Mouse (Mus musculus) liver, embryonic 16.5 days (tissue): ENCODE results near the gene Lect2. TPM values are rescaled to one million over a fixed set of nuclear protein-coding genes. Genes with fewer than 3 reads are reported as not detected.
A peak's percentile ranks its signal among the peaks of the same experiment; 100 is the strongest.

Experiments
- ATAC-seq: fragments of 200-750 bp; cut with Nextera tagmentation; 2 replicates; pipeline ENCODE4 v1.8.0; 2017; ENCODE audit warnings: low read depth, mild to moderate bottlenecking, moderate number of reproducible peaks, moderate library complexity
- H3K27ac ChIP-seq: fragments of 300-500 bp; sonication (generic); 2 replicates; pipeline ENCODE4 v1.5.1; 2014; ENCODE audit warnings: mild to moderate bottlenecking, low read length
- H3K27me3 ChIP-seq: fragments of 300-500 bp; sonication (generic); 2 replicates; pipeline ENCODE4 v1.6.1; 2014; ENCODE audit warnings: low read depth, low read length, mixed read lengths; ENCODE audit not compliant: control insufficient read depth, insufficient read depth
- H3K36me3 ChIP-seq: fragments of 300-500 bp; sonication (generic); 2 replicates; pipeline ENCODE4 v1.6.1; 2014; ENCODE audit warnings: mild to moderate bottlenecking; ENCODE audit not compliant: control insufficient read depth, insufficient read depth
- H3K4me1 ChIP-seq: fragments of 300-500 bp; sonication (generic); 2 replicates; pipeline ENCODE4 v1.6.1; 2014; ENCODE audit warnings: low read depth, low read length, mixed read lengths; ENCODE audit not compliant: control insufficient read depth
- H3K4me2 ChIP-seq: fragments of 300-500 bp; sonication (generic); 2 replicates; pipeline ENCODE4 v1.6.1; 2014; ENCODE audit warnings: low read depth, low read length, mixed read lengths
- H3K4me3 ChIP-seq: fragments of 300-500 bp; sonication (generic); 2 replicates; pipeline ENCODE4 v1.5.1; 2014; ENCODE audit warnings: low read depth, mild to moderate bottlenecking, low read length
- H3K9ac ChIP-seq: fragments of 300-500 bp; sonication (generic); 2 replicates; pipeline ENCODE4 v1.6.1; 2014; ENCODE audit warnings: low read depth, low read length
- H3K9me3 ChIP-seq: fragments of 300-500 bp; sonication (generic); replicated peaks from 2 replicates; pipeline ENCODE4 v1.6.1; 2016; ENCODE audit warnings: low read length; ENCODE audit not compliant: control insufficient read depth
- WGBS: fragments of 180-500 bp; shearing (Covaris S2); extraction: QIAGEN DNeasy Blood & Tissue Kit; methylation state at CpG from one replicate; pipeline ENCODE4 v1.1.7; 2014; ENCODE audit not compliant: insufficient replicate concordance; 5-methylcytosine and 5-hydroxymethylcytosine counted together
- polyA plus RNA-seq: library from polyadenylated mRNA; unstranded; fragments of >200 nt; fragmentation: Nextera tagmentation; extraction: Ambion mirVana; gene quantifications from 2 replicates; pipeline ENCODE4 v1.2.1, GENCODE M21; 2015

Lect2 gene
- polyA plus RNA-seq, 1 experiment from 2014 or later = 40.2 TPM

GRCm38 (mm10) chr13:56586046-56586445 is 37.7 kb upstream of the Lect2 start:
- Histone ChIP-seq H3K9me3 (no peaks in the 10 kb centered on the region), H3K36me3 (no peaks in the 10 kb centered on the region), H3K4me3 (no peak overlapping the region), H3K4me2 (no peak overlapping the region), H3K9ac (no peak overlapping the region), H3K4me1 (peaks cover 3% of the 10 kb centered on the region), H3K27me3 (no peaks in the 10 kb centered on the region), H3K27ac (no peak overlapping the region)
- no peak for ATAC-seq
- 49% methylated on average over 3 of the region's 3 CpGs for WGBS

- 50% methylated on average over 3 of the region's 3 CpGs for WGBS
- Histone ChIP-seq H3K4me1 (peaks cover 3% of the 10 kb centered on the region), H3K9ac (no peak overlapping the region), H3K36me3 (no peaks in the 10 kb centered on the region), H3K9me3 (no peaks in the 10 kb centered on the region), H3K4me3 (no peak overlapping the region), H3K27ac (no peak overlapping the region), H3K4me2 (no peak overlapping the region), H3K27me3 (no peaks in the 10 kb centered on the region)
- no peak for ATAC-seq
Observed at GRCm38 (mm10) chr13:56582720-56583119, 34.4 kb upstream of the Lect2 start.

GRCm38 (mm10) chr13:56581961-56582434 is 33.7 kb upstream of the Lect2 start:
- no peaks in the 10 kb centered on the region for H3K36me3 ChIP-seq
- peaks cover 3% of the 10 kb centered on the region for H3K4me1 ChIP-seq
- no peaks in the 10 kb centered on the region for H3K27me3 ChIP-seq
- WGBS = 7% methylated on average over 6 of the region's 6 CpGs
- no peak overlapping the region for H3K27ac ChIP-seq
- H3K4me2 ChIP-seq = no peak overlapping the region
- no peak overlapping the region for H3K4me3 ChIP-seq
- ATAC-seq = peak; percentile 50
- no peaks in the 10 kb centered on the region for H3K9me3 ChIP-seq
- no peak overlapping the region for H3K9ac ChIP-seq

- no peak overlapping the region for H3K4me2 ChIP-seq
- peaks cover 3% of the 10 kb centered on the region for H3K4me1 ChIP-seq
- H3K36me3 ChIP-seq = no peaks in the 10 kb centered on the region
- H3K4me3 ChIP-seq = no peak overlapping the region
- no peak for ATAC-seq
- H3K27me3 ChIP-seq = no peaks in the 10 kb centered on the region
- no peaks in the 10 kb centered on the region for H3K9me3 ChIP-seq
- no peak overlapping the region for H3K27ac ChIP-seq
- 55% methylated on average over 3 of the region's 3 CpGs for WGBS
- H3K9ac ChIP-seq = no peak overlapping the region
Observed at GRCm38 (mm10) chr13:56581512-56581911, 33.2 kb upstream of the Lect2 start.

GRCm38 (mm10) chr13:56580450-56580849 is 32.1 kb upstream of the Lect2 start:
- no peaks in the 10 kb centered on the region for H3K36me3 ChIP-seq
- H3K9me3 ChIP-seq = no peaks in the 10 kb centered on the region
- H3K27me3 ChIP-seq = no peaks in the 10 kb centered on the region
- peaks cover 3% of the 10 kb centered on the region for H3K4me1 ChIP-seq
- H3K4me3 ChIP-seq = no peak overlapping the region
- no peak overlapping the region for H3K27ac ChIP-seq
- no peak overlapping the region for H3K4me2 ChIP-seq
- ATAC-seq = no peak
- 66% methylated on average over 5 of the region's 5 CpGs for WGBS
- H3K9ac ChIP-seq = no peak overlapping the region

GRCm38 (mm10) chr13:56578097-56578496 is 29.8 kb upstream of the Lect2 start:
- H3K27ac ChIP-seq = no peak overlapping the region
- no peak overlapping the region for H3K4me3 ChIP-seq
- ATAC-seq = no peak
- H3K27me3 ChIP-seq = no peaks in the 10 kb centered on the region
- peaks cover 3% of the 10 kb centered on the region for H3K4me1 ChIP-seq
- no peak overlapping the region for H3K4me2 ChIP-seq
- no peaks in the 10 kb centered on the region for H3K36me3 ChIP-seq
- WGBS = 67% methylated on average over 5 of the region's 5 CpGs
- no peak overlapping the region for H3K9ac ChIP-seq
- H3K9me3 ChIP-seq = no peaks in the 10 kb centered on the region

- Histone ChIP-seq H3K9me3 (no peaks in the 10 kb centered on the region), H3K27ac (no peak overlapping the region), H3K4me3 (no peak overlapping the region), H3K27me3 (no peaks in the 10 kb centered on the region), H3K9ac (no peak overlapping the region), H3K4me1 (no peaks in the 10 kb centered on the region), H3K4me2 (no peak overlapping the region), H3K36me3 (no peaks in the 10 kb centered on the region)
- 43% methylated on average over 12 of the region's 12 CpGs for WGBS
- no peak for ATAC-seq
Observed at GRCm38 (mm10) chr13:56575701-56576321, 27.5 kb upstream of the Lect2 start.

GRCm38 (mm10) chr13:56575074-56575473 is 26.8 kb upstream of the Lect2 start:
- H3K9ac ChIP-seq = no peak overlapping the region
- no peak overlapping the region for H3K4me3 ChIP-seq
- no peaks in the 10 kb centered on the region for H3K36me3 ChIP-seq
- H3K4me2 ChIP-seq = no peak overlapping the region
- no peaks in the 10 kb centered on the region for H3K4me1 ChIP-seq
- H3K27me3 ChIP-seq = no peaks in the 10 kb centered on the region
- no peak overlapping the region for H3K27ac ChIP-seq
- ATAC-seq = no peak
- WGBS = 58% methylated on average over 4 of the region's 4 CpGs
- H3K9me3 ChIP-seq = no peaks in the 10 kb centered on the region

GRCm38 (mm10) chr13:56571645-56572044 is 23.3 kb upstream of the Lect2 start:
- no peaks in the 10 kb centered on the region for H3K36me3 ChIP-seq
- no peaks in the 10 kb centered on the region for H3K27me3 ChIP-seq
- no peak for ATAC-seq
- H3K9me3 ChIP-seq = no peaks in the 10 kb centered on the region
- H3K9ac ChIP-seq = no peak overlapping the region
- H3K27ac ChIP-seq = no peak overlapping the region
- no peak overlapping the region for H3K4me3 ChIP-seq
- H3K4me1 ChIP-seq = no peaks in the 10 kb centered on the region
- 58% methylated on average over 8 of the region's 8 CpGs for WGBS
- no peak overlapping the region for H3K4me2 ChIP-seq
